Mouse (Mus musculus): Measurements from ENCODE around the gene Kif1b.
"Not testable (repeated sequence)": the region's sequence is repeated elsewhere in the genome, so short reads cannot be mapped to it uniquely, and the experiment has no call there.

GRCm38 (mm10) chr4:149169926-149170325 lies 137.6 kb downstream of the Kif1b start:
- TF ChIP-seq EP300 (IDR thresholded peaks at IDR 0.05; ENCODE audit: low read length); CTCF (conservative IDR thresholded peaks at IDR 0.05 in 1 of 2, IDR thresholded peaks at IDR 0.05 in 1 of 2; ENCODE audit: low read depth in 2 of 2, low read length in 2 of 2); POLR2A (IDR thresholded peaks at IDR 0.05; ENCODE audit: low read depth, low read length); ZC3H11A (IDR thresholded peaks at IDR 0.05; ENCODE audit: low read depth, low read length); ZMIZ1 (IDR thresholded peaks at IDR 0.05; ENCODE audit: low read depth, low read length); GABPA (IDR thresholded peaks at IDR 0.05; ENCODE audit: insufficient replicate concordance, low read depth, low read length); KAT2A (IDR thresholded peaks at IDR 0.05; ENCODE audit: insufficient replicate concordance, low read length); ZKSCAN1 (IDR thresholded peaks at IDR 0.05; ENCODE audit: borderline replicate concordance, low read depth, low read length): not testable (repeated sequence)
